Mouse (Mus musculus): ENCODE measurements around the gene Xlr. TPM values are rescaled to one million over a fixed set of nuclear protein-coding genes. Genes with fewer than 3 reads are reported as not detected.
"Not testable (repeated sequence)": the region's sequence is repeated elsewhere in the genome, so short reads cannot be mapped to it uniquely, and the experiment has no call there.

Xlr gene
- 1.5 and 2.3 TPM in 2 replicates for polyA plus RNA-seq (2012; ENCODE audit: insufficient read depth, insufficient read length, missing spikeins)

GRCm38 (mm10) chrX:53797519-53797918 is at the start of gene Xlr:
TSS of gene Xlr (minus strand) at chrX:53797706.
- H3K4me3 ChIP-seq (ENCODE audit: insufficient read depth, low read depth, low read length); H3K4me1 ChIP-seq (ENCODE audit: control insufficient read depth, insufficient read depth, insufficient read length, low read length); H3K27ac ChIP-seq (replicated peaks; ENCODE audit: low read depth, low read length): not testable (repeated sequence)

- H3K4me1 ChIP-seq (ENCODE audit: control insufficient read depth, insufficient read depth, insufficient read length, low read length): no peaks in the 10 kb centered on the region
- H3K4me3 ChIP-seq (ENCODE audit: insufficient read depth, low read depth, low read length): no peak overlapping the region
Measured at GRCm38 (mm10) chrX:53799074-53799473, 1.6 kb upstream of the Xlr start.

DNA sequence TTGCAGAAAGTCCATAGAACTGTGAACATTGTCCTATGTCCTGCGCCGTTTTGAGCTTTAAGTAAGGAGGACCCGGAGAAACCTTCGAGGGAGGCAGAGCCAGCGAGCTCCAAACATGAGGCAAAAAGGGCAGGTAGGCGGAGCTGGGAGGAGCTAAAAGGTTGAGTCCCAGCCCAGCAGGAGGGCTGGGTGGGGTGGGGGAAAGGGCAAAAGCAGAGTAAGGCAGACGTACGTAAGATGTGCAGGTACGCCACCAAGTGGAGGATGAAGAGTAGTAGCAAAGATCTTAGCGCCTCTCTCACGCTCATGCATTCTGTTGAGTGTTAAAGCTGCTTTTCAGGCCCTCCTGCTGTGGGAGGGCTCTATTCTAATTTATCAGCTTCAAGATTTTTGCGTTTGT is 21.2 kb downstream of the Xlr start, which contains the start of gene Zfp36l3:
Gene Zfp36l3 (minus strand): TSS at position 119 of the 400 bp plus-strand sequence.
- Histone ChIP-seq H3K27ac (replicated peaks; ENCODE audit: low read depth, low read length) (no peak within 1 kb of the TSS), H3K4me3 (ENCODE audit: insufficient read depth, low read depth, low read length) (no peak within 1 kb of the TSS), H3K4me1 (ENCODE audit: control insufficient read depth, insufficient read depth, insufficient read length, low read length) (no peaks in the 10 kb centered on the region)

More at GRCm38 (mm10) chrX:53799074-53799473, 1.6 kb upstream of the Xlr start:
- no peak overlapping the region for H3K27ac ChIP-seq (replicated peaks; ENCODE audit: low read depth, low read length)

GRCm38 (mm10) chrX:53757736-53758135 is 39.8 kb downstream of the Xlr start, which contains the start of gene 1700013H16Rik:
TSS of gene 1700013H16Rik (minus strand) at chrX:53757831.
- Histone ChIP-seq H3K27ac (replicated peaks; ENCODE audit: low read depth, low read length) (no peak within 1 kb of the TSS), H3K4me1 (ENCODE audit: control insufficient read depth, insufficient read depth, insufficient read length, low read length) (no peaks in the 10 kb centered on the region), H3K4me3 (ENCODE audit: insufficient read depth, low read depth, low read length) (no peak within 1 kb of the TSS)

GRCm38 (mm10) chrX:53752851-53753250 is 44.7 kb downstream of the Xlr start:
- no peak overlapping the region for H3K4me3 ChIP-seq (ENCODE audit: insufficient read depth, low read depth, low read length)
- no peaks in the 10 kb centered on the region for H3K4me1 ChIP-seq (ENCODE audit: control insufficient read depth, insufficient read depth, insufficient read length, low read length)
- H3K27ac ChIP-seq (replicated peaks; ENCODE audit: low read depth, low read length): no peak overlapping the region

GRCm38 (mm10) chrX:53728967-53729366 is 68.5 kb downstream of the Xlr start:
- Histone ChIP-seq H3K27ac (replicated peaks; ENCODE audit: low read depth, low read length) (no peak overlapping the region), H3K4me3 (ENCODE audit: insufficient read depth, low read depth, low read length) (no peak overlapping the region), H3K4me1 (ENCODE audit: control insufficient read depth, insufficient read depth, insufficient read length, low read length) (no peaks in the 10 kb centered on the region)

Other genes with a start within 250 kb of the Xlr start
- 7.7 and 10.1 TPM in 2 replicates for gene Rtl8c, start 189.7 kb downstream of the Xlr start, polyA plus RNA-seq (2012; ENCODE audit: insufficient read depth, insufficient read length, missing spikeins)
- not detected in 2 replicates for gene Gm14597, start 188.7 kb downstream of the Xlr start, polyA plus RNA-seq (2012; ENCODE audit: insufficient read depth, insufficient read length, missing spikeins)
- gene Rtl8a, start 154.0 kb downstream of the Xlr start, polyA plus RNA-seq (2012; ENCODE audit: insufficient read depth, insufficient read length, missing spikeins): 42.4 and 42.7 TPM in 2 replicates
- 15.3 and 19.4 TPM in 2 replicates for gene Rtl8b, start 127.3 kb downstream of the Xlr start, polyA plus RNA-seq (2012; ENCODE audit: insufficient read depth, insufficient read length, missing spikeins)
- not detected in 2 replicates for gene 4930502E18Rik, start 72.9 kb downstream of the Xlr start, polyA plus RNA-seq (2012; ENCODE audit: insufficient read depth, insufficient read length, missing spikeins)
- not detected in 2 replicates for gene 1700013H16Rik, start 39.9 kb downstream of the Xlr start, polyA plus RNA-seq (2012; ENCODE audit: insufficient read depth, insufficient read length, missing spikeins)
- gene Zfp36l3, start 21.3 kb downstream of the Xlr start, polyA plus RNA-seq (2012; ENCODE audit: insufficient read depth, insufficient read length, missing spikeins): not detected in 2 replicates